Mouse (Mus musculus) liver, adult (tissue): Measurements from ENCODE around the gene Cmss1.

Experiments used
- GATA4 ChIP-seq: IDR thresholded peaks from 2 replicates; pipeline ENCODE4 v1.6.1; 2014; ENCODE audit warnings: mild to moderate bottlenecking, low read length; ENCODE audit not compliant: insufficient replicate concordance

Cmss1 gene

DNA sequence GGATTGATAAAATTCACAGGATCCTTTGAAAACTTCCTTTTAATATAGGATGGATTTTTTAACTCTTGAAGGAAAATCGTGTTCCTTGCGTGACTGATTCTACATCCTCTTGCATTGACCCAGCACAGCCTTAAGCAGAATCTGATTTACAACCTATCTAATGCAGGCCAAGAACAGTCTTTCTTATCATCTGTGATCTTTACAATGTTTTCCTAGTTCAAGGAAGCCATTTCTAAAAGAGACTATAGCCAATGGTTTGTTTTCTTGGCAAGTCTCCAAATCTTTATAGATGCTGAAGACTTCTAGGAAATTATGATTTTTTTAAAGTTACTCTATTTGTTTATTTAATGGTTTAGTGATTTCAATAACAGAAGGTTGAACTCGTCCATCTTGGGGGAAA, 234.5 kb downstream of the Cmss1 start:
- TF ChIP-seq GATA4, result no peak

DNA sequence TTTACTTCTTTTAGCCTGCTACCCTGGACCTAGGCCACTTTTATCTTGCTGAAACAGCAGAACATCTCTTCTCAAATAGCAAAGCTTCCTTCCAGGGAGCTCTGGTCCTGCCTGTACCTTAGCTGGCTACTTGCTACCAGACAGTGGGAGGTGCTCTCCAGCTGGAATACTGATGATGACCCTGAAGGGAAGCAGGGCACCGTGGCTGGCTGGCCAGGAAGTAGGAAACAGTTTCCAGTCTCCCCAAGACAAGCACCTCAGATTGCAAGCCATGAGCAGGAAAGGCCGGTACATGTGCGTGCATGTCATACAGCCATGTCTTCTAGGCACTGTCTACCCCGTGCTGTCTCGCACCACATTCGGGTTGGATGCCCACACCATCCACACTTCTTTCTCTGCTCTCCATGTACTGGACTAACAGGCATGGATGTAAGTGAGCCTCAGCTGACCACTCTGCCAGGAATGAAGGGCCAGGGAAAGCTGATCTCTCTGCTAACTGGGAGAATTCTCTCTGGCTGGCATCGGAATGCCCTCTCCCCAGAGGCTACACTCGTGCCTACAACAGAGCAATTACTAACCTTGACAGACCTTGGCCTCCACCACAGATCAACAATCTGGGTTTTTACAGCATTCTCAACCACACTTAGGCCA, 236.7 kb downstream of the Cmss1 start:
- TF ChIP-seq GATA4, result no peak

DNA sequence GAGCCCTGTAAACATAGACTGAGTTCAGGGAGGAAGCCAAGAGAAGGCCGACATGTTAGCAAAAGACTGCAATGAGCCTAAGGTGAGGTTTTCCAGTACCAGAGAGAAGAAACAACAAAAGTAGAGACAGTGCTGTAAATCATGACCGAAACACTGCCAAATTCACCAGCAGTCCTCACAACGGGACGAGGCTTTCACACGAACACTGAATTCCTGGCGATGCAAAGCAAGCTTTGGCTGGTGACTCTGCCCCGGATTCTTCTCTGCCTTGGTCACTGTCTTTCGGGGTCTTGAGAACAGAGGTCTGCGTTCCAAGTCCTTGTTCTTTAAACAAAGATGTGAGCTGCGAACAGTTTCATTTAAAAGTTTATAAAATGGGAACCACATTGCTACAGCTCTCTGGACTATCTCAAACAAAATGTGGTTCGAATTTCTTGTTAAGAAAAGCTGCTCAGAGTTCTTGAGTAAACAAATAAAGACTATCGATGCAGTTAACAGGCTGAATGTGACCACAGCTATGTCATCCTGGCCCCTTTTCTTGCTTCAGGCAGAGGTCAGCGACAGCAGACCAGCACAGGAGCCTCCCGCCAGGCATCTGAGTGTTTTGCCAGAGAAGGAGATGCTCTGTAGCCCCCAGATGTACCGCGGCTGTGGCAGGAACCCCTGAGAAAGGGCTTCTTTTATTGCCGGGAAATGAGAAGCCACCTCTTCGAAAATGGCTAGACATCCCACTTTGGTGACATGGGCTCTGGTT, 239.5 kb downstream of the Cmss1 start:
- no peak for TF ChIP-seq GATA4

DNA sequence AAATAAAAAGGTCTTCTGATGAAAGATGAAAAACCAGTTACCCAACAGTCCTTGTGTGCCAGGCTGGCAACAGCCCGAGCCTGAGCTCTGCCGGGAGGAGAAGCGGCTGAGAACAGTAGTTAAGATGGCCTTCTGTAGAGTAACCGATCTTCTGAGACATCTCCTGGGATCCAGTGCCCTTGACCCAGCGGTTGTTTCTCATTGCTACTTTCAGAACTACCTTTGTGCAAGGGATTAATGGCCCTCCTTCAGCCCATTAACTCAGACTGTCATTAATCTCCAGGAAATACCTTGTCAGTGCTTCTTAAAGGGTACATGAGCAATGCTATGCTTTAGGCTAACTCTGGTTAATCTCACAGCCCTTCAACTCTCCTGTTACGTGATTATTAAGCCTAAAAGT, 240.5 kb downstream of the Cmss1 start:
- TF ChIP-seq GATA4, result no peak

DNA sequence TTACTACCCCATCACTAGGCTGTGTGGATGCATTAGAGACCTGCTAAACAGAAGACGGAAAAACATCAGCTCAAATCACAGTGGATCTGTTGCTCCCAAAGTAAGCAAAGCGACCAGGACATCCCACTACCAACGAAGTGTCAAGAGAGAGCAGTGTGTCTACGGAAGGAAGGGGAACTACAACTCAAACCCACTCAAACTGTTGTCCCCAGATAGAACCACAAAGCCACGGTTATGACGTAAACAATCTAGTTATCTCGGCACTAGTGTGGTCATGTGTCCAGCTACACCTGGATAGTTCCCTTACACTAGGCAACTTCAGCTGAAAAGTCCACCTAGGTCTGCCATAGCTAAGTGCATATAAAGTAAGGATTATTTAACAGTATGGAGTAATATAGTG, 242.2 kb downstream of the Cmss1 start:
- TF ChIP-seq GATA4, result no peak

DNA sequence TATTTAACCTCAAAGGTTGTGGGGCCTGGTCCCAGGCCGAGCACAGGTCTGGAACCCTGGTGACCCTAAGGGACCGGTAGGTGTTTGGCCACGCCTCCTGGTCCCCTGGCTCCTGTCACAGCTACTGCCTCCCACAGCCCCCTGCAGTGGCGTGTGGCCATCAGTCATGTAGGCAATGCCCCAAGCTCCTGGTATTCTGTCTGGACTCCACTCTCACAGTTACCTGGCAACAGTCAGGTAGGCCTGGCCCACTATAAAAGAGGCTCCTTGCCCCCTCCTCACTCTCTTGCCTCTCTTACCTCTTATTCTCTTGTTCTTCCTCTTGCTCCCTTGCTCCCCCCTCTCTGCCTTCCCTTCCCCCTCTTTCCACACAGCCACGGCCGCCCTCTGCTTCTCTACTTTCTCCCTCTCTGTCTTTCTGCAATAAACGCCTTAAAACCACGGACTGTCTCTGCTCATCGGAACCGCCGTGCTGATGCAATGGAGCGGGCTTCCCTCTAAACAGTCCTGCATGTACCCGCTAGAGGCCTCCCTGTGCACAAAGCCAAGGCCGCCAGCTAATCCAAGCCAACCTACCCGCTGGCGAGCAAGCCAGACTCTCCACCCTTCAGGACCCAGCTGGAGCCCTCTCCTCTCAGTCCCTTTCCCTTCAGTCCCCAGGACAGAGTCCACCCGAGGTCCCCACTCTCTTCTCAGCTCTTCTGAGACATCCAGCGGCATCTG, 243.8 kb downstream of the Cmss1 start:
- TF ChIP-seq GATA4, result no peak

DNA sequence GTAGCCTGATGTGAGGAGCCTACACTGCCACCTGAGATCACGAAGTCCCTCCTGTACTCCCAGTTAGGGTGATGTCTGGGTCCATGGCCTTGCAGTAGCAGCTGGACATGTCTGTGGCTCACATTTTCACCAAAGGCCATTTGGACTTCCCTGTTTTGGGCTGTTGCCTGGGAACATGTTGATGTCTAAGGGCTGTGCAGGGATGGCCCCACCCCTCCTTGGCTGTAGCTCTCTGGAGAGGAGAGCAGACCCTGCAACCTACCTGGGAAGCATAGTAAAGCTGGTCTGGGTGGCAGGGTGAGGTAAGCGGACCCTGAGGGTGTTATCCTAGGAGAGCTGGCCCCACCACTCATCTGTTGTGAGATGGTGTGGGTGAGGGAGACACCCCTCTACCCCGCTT, 245.9 kb downstream of the Cmss1 start:
- TF ChIP-seq GATA4, result no peak

DNA sequence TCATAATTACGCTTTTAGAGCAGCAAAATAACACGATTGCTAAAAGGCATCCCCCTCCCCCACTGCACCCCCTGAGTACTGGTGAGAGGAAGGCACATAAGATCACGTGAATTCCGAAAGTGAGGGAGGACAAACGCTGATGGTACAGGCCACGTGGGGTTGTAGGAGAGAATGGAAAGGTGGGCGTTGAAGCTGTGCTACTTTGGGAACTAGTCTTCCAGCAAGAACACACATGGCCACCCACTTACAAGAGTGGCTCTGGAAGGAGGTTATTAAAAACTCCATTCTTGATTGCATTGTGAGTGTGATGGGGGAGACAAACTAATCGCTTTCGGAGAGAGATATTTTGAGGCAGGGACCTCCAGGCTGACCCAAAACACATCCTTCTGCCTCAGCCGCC, 247.4 kb downstream of the Cmss1 start:
- no peak for TF ChIP-seq GATA4

DNA sequence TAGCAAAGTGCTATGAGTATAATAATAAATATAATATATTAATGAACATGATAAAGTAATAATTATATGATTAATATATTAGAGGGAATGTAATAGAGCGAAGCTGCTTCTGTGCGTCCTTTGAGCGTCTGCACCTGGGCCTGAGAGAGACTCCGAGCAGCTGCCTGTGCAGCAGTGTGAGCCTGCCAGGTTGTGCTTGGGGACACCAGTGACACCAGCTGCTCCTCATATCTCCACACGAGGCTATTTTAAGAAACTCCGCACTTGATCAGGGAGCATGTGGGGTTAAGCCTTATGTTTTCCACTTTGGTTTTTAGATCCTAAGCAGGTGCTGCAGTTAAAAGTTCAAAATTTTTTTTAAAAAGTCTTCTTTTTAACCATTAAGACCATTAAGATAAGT, 249.7 kb downstream of the Cmss1 start:
- TF ChIP-seq GATA4, result no peak

DNA sequence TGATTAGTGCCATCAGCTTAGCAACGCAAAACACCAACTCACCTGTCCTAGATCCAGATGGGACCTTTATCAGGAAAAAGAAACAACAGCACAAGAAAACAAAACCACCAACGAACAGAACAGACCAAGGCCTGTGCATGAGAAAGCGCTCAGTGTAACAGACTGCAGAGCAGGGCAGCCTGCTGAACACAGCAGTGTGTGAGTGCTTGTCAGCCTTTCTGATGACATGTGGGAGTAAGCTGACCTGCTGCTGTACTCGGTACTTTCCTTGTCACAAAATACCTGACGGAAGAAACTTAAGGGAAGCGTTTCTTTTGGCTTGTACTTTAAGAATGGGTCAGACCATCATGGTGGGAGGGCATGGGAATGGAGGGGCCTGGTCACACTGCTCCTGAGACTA, 250.2 kb downstream of the Cmss1 start:
- no peak for TF ChIP-seq GATA4

DNA sequence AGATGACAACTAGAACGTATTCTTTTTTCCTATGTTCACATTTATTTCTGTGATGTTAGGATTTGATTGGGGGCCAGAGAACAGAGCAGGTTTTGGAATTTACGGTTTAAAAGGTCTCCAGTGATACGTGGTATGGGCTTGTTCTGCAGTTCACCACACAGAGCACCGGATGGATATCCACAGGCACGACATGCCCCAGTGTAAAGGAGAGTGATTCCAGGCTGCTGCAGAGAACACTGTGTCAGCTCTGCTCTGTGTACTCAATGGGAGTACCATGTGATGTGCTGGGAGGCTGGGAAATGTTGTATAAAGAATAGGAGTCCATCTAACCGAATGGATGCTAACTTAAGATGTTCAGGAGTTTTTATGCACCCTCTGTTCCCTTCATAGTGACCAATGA, 252.7 kb downstream of the Cmss1 start:
- TF ChIP-seq GATA4, result no peak

DNA sequence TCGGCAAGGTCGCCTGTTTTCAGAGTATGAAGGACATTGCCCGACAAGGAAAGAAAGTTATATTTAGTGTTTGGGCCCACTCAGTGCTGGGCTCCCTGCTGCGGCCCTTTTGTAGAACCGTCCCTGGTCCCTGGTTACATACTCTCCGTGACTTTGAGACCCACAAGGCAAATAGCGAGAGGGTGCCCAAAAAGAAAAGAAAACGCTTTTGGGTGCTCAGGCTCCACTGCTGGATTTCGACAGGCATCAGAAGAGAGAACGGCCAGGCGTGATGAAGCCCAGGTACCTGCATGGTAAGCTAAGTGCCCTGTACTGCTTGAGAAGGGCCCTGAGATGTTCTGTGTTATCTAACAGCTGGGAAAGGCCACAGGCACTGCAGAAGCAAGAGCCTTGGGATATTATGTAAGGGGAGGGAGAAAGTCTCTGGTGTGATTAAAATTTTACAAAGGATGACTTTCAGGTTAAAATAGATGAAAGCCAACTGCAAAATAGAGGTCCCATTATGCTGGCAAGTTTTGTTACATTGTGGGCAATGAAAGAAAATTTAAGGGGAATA, 253.4 kb downstream of the Cmss1 start:
- TF ChIP-seq GATA4, result no peak

DNA sequence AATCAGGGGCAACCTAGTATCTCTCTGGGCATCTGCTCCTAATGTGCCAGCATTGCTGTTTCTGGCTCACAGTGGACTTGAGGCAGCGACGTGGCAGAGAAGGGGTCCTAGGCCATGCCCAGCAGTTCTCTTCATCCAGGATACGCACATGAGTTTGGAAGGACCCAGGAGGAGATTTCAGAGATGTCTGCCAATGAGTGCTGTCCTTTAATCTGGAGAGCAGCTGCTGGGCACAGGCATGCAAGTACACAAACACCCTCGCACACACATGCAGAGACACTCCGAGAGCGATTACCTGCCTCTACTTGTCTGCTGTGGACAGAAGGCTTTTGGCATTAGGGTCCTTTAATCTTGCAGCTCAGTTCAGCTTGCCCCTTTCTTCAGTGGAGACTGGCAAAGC, 253.9 kb downstream of the Cmss1 start, which contains the start of gene Filip1l:
Gene Filip1l, plus strand, starts transcription at position 343 of the 400 bp plus-strand sequence.
- no peak for TF ChIP-seq GATA4

DNA sequence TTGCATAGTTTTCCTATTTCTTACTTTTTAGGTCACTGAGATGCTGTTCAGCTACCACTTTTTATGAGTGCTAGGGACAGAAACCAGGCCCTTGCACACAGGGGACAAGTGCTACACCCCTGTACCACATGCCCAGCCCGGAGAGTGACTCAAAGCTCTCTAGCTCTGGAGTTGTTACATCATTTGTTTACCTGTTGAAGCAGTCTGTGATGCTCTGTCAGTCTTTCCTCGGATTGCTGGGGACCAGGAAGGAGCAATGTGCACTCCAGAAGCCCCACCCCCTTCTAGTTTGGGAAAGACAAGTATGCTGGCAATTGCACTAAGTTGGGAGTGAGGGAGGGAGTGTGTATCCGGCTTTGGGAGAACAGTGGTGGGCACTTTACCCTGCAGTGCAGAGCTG, 257.0 kb downstream of the Cmss1 start:
- TF ChIP-seq GATA4, result no peak

DNA sequence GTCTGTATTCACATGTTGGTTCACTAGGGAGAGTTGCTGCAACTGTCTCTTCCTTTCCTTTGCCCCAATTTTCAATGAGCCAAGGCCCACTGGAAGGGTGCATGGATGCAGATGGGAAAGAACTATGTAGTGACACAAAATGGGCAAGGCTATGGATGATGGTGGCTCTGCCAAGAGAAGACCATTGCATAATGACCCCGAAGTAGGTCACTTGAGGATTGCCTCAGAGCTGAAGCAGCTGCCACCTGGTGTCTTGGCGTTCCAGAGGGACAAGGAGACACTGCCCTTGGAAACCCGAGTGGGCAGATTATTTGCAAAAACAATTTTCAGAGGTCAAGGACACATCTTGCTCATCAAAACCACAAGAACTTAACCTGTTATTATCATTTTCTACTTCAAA, 257.6 kb downstream of the Cmss1 start:
- no peak for TF ChIP-seq GATA4

DNA sequence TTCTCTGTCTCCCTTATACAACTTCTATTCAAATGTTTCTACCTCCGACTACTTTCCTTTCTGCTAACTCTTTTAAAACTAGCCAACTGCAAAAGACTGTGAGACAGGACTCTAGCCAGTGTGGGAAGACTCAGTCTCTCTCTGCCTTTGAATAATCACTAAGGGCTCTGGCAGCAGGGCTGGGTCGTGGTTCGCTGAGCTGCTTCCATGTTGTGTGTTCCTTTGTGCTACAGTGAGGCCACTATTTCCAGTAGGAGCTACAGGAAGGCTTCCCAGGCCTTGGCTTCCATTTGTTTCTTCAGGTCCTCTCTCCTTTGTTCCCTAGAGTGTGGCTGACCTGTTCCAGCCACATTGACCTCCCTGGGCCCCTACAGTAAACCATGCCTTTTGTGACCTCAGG, 260.4 kb downstream of the Cmss1 start:
- no peak for TF ChIP-seq GATA4
